23 mouse cellular contexts compared by ENCODE assay signal in genomic region chr16:92803076-92803580, GRCm38 (mm10). TPM values are rescaled to one million over a fixed set of nuclear protein-coding genes. Genes with fewer than 3 reads are reported as not detected.
DNase-seq lines count a peak whose midpoint lies in the region; ATAC-seq and TF ChIP-seq lines count a peak whose summit lies in the region.
"Had no signal": no experiment of that assay in that cellular context is flagged by ENCODE, and none has a peak within 500 bp of the region (broad histone marks: within the 10 kb centered on the region; RNA-seq: fewer than 3 reads in every experiment).

No protein-coding gene starts in this region.

- DNase-seq in thymus, adult 2 months = no peak
- DNase-seq in thymus, postnatal 10 days (ENCODE audit: low spot score in 2 of 2) = no peak
- peak; percentile 75 for DNase-seq in induced T-regulatory cell, adult 2 months (ENCODE audit: low read depth)
- DNase-seq in right cerebral cortex, adult 2 months (ENCODE audit: low spot score in 2 of 2) = no peak
- no peak for DNase-seq in cerebellum, adult 8-10 months
- DNase-seq: adrenal gland, adult 8-10 months; cerebellum, adult 2 months; gastrocnemius, postnatal 10 days; heart, postnatal 4 days; kidney, adult 9 months; kidney, postnatal 25 days; layer of hippocampus, postnatal 36 days; lung, postnatal 4 days; right cerebral cortex, postnatal 14 days had no signal

- no peak for TF ChIP-seq CTCF in thymus, adult 2 months (IDR thresholded peaks at IDR 0.05; ENCODE audit: borderline replicate concordance, control insufficient read depth, extremely low read depth, insufficient read depth, low read length, poor library complexity)
- no peak for TF ChIP-seq CTCF in small intestine, adult 2 months (IDR thresholded peaks at IDR 0.05; ENCODE audit: extremely low read depth, insufficient read length, insufficient replicate concordance, low read depth, low read length)

- no peak overlapping the region for H3K4me3 ChIP-seq in thymus, adult 2 months (ENCODE audit: control insufficient read depth, insufficient read depth, low read length)
- H3K4me3 ChIP-seq in small intestine, adult 2 months (ENCODE audit: low read depth, low read length) = no peak overlapping the region
- H3K4me3 ChIP-seq: embryonic facial prominence, embryonic 15.5 days; heart, embryonic 10.5 days; liver, embryonic 15.5 days; stomach, embryonic 15.5 days had no signal

- peaks cover 59% of the 10 kb centered on the region for H3K4me1 ChIP-seq in thymus, adult 2 months (replicated peaks; ENCODE audit: control insufficient read depth, insufficient read depth, low read length)
- no peaks in the 10 kb centered on the region; the same call in 1 of the 2 replicates for H3K4me1 ChIP-seq in small intestine, adult 2 months (ENCODE audit: control insufficient read depth, insufficient read depth, insufficient read length, low read length)
- H3K4me1 ChIP-seq: embryonic facial prominence, embryonic 15.5 days; stomach, embryonic 15.5 days had no signal

- WGBS in thymus, adult 2 months = 19% methylated on average over 7 of the region's 7 CpGs
- WGBS in small intestine, adult 2 months = 82% methylated on average over 7 of the region's 7 CpGs

- H3K36me3 ChIP-seq in thymus, adult 2 months (ENCODE audit: control insufficient read depth, insufficient read depth, low read length) = no peaks in the 10 kb centered on the region
- H3K36me3 ChIP-seq in small intestine, adult 2 months (ENCODE audit: control insufficient read depth, insufficient read depth, low read length) = no peaks in the 10 kb centered on the region
- H3K36me3 ChIP-seq: embryonic facial prominence, embryonic 15.5 days; heart, embryonic 10.5 days; stomach, embryonic 15.5 days had no signal

- H3K27ac ChIP-seq in thymus, adult 2 months (ENCODE audit: control insufficient read depth, insufficient read depth, low read length) = peak overlapping the region; percentile 75
- 0 out of 2 replicates have a peak overlapping the region, but pooled peaks have one; percentile 24 for H3K27ac ChIP-seq in small intestine, adult 2 months (ENCODE audit: insufficient read depth, low read depth, low read length)
- H3K27ac ChIP-seq: embryonic facial prominence, embryonic 15.5 days; heart, embryonic 10.5 days; hindbrain, embryonic 14.5 days; stomach, embryonic 15.5 days had no signal

- peak; percentile 24 for ATAC-seq in CD4-positive, CD25-positive, alpha-beta regulatory T cell, adult 4 months
- ATAC-seq: forebrain, embryonic 14.5 days; intestine, embryonic 16.5 days had no signal

- H3K27me3 ChIP-seq in thymus, adult 2 months (ENCODE audit: control insufficient read depth, insufficient read depth, low read length) = no peaks in the 10 kb centered on the region
- no peaks in the 10 kb centered on the region for H3K27me3 ChIP-seq in small intestine, adult 2 months (ENCODE audit: control insufficient read depth, insufficient read depth, low read length)
- H3K27me3 ChIP-seq: embryonic facial prominence, embryonic 15.5 days; liver, embryonic 15.5 days; stomach, embryonic 15.5 days had no signal

- no peak for TF ChIP-seq POLR2A in thymus, adult 2 months (IDR thresholded peaks at IDR 0.05; ENCODE audit: control insufficient read depth, extremely low read depth, insufficient read depth, low read length, poor library complexity)
- no peak for TF ChIP-seq POLR2A in small intestine, adult 2 months (IDR thresholded peaks at IDR 0.05; ENCODE audit: low read depth, low read length)

RNA-seq across cellular contexts. Expression of gene Runx1, which starts 22.8 kb away (rescaled TPM):
- polyA plus RNA-seq in thymus, adult 2 months (2012; rRNA removed) = 87.4 and 128 TPM in 2 replicates
- 10 to 100 TPM; 40.2 to 41.6 TPM for polyA plus RNA-seq in CD4-positive, CD25-positive, alpha-beta regulatory T cell, adult 4 months (2017; shearing (Covaris generic))
- polyA plus RNA-seq in small intestine, adult 2 months (2012; rRNA removed) = 15.4 and 16.0 TPM in 2 replicates
